Mouse (Mus musculus) heart, embryonic 14.5 days (tissue): ENCODE data around the gene 4930563M21Rik. TPM values are rescaled to one million over a fixed set of nuclear protein-coding genes. Genes with fewer than 3 reads are reported as not detected.
"Not testable (repeated sequence)": the region's sequence is repeated elsewhere in the genome, so short reads cannot be mapped to it uniquely, and the experiment has no call there.

Source experiments
- ATAC-seq: fragments of 200-750 bp; cut with Nextera tagmentation; 2 replicates; pipeline ENCODE4 v1.8.0; 2017; ENCODE audit warnings: low read depth, moderate TSS enrichment; ENCODE audit not compliant: insufficient number of reproducible peaks, insufficient read depth, low FRiP score
- H3K27ac ChIP-seq, 2 experiments: fragments of 200-500 bp in 1 of 2; fragments of 300-500 bp in 1 of 2; sonication (generic) in 1 of 2; replicated peaks in 1 of 2; 2 replicates each; pipeline ENCODE4 v1.5.1; 2012 to 2014; ENCODE audit warnings: low read depth in 2 of 2, low read length in 2 of 2, control low read depth in 1 of 2, mild to moderate bottlenecking in 1 of 2, mixed read lengths in 1 of 2; ENCODE audit not compliant: control insufficient read depth in 1 of 2, insufficient read depth in 1 of 2
- H3K27me3 ChIP-seq: fragments of 300-500 bp; sonication (generic); 2 replicates; pipeline ENCODE4 v1.6.1; 2014; ENCODE audit warnings: mild to moderate bottlenecking, low read length, control low read depth; ENCODE audit not compliant: control insufficient read depth, insufficient read depth
- H3K36me3 ChIP-seq: fragments of 300-500 bp; sonication (generic); 2 replicates; pipeline ENCODE4 v1.6.1; 2014; ENCODE audit warnings: mild to moderate bottlenecking, control low read depth, low read length, mixed read lengths; ENCODE audit not compliant: control insufficient read depth, insufficient read depth
- H3K4me1 ChIP-seq, 2 experiments: fragments of 200-500 bp in 1 of 2; fragments of 300-500 bp in 1 of 2; sonication (generic) in 1 of 2; 2 replicates each; pipeline ENCODE4 v1.6.1; 2012 to 2014; ENCODE audit warnings: low read length in 2 of 2, control low read depth in 1 of 2, mixed read lengths in 1 of 2; ENCODE audit not compliant: control insufficient read depth in 2 of 2, insufficient read depth in 2 of 2
- H3K4me2 ChIP-seq: fragments of 300-500 bp; sonication (generic); 2 replicates; pipeline ENCODE4 v1.6.1; 2014; ENCODE audit warnings: mild to moderate bottlenecking, low read length
- H3K4me3 ChIP-seq, 2 experiments: fragments of 200-500 bp in 1 of 2; fragments of 300-500 bp in 1 of 2; sonication (generic) in 1 of 2; 2 replicates each; pipeline ENCODE4 v1.5.1; 2012 to 2014; ENCODE audit warnings: low read length in 2 of 2, mild to moderate bottlenecking in 2 of 2, control low read depth in 1 of 2, low read depth in 1 of 2, moderate library complexity in 1 of 2; ENCODE audit not compliant: control insufficient read depth in 1 of 2, insufficient read depth in 1 of 2
- H3K9ac ChIP-seq: fragments of 300-500 bp; sonication (generic); 2 replicates; pipeline ENCODE4 v1.6.1; 2014; ENCODE audit warnings: mild to moderate bottlenecking, low read length
- H3K9me3 ChIP-seq: fragments of 300-500 bp; sonication (generic); 2 replicates; pipeline ENCODE4 v1.6.1; 2016; ENCODE audit warnings: low read length, control low read depth; ENCODE audit not compliant: control insufficient read depth
- WGBS: fragments of 180-500 bp; shearing (Covaris S2); extraction: QIAGEN DNeasy Blood & Tissue Kit; methylation state at CpG from one replicate; pipeline ENCODE4 v1.1.7; 2014; 5-methylcytosine and 5-hydroxymethylcytosine counted together
- polyA plus RNA-seq: library from polyadenylated mRNA; unstranded; fragments of >200 nt; fragmentation: Nextera tagmentation; extraction: Ambion mirVana; gene quantifications from 2 replicates; pipeline ENCODE4 v1.2.1, GENCODE M21; 2014

Gene 4930563M21Rik
- polyA plus RNA-seq, 1 experiment from 2014 or later = not detected

DNA sequence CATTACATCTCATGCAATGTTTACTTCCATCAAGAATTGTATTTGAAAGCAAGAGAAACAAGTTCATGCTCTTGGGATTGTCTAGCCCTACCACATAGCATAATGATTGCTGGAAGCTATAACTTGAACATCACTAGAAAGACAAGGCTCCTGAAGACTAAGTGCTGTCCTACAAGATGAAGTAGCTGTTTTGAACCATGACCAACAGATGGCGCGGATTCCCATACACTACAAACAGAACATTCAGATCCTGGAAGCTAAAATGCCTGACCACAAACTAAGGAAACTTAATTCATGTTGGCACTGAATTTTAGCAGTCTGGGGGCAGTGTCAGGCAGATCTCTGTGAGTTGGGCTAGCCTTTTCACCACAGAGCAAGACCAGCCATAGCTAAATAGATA lies 14.4 kb upstream of the 4930563M21Rik start:
- Histone ChIP-seq H3K27me3 (no peaks in the 10 kb centered on the region), H3K9ac (no peak overlapping the region), H3K36me3 (no peaks in the 10 kb centered on the region), H3K4me2 (no peak overlapping the region), H3K9me3 (no peaks in the 10 kb centered on the region), H3K27ac (no peak overlapping the region), H3K4me1 (no peaks in the 10 kb centered on the region), H3K4me3 (no peak overlapping the region)
- WGBS = 47% methylated on average over 2 of the region's 2 CpGs
- no peak for ATAC-seq

DNA sequence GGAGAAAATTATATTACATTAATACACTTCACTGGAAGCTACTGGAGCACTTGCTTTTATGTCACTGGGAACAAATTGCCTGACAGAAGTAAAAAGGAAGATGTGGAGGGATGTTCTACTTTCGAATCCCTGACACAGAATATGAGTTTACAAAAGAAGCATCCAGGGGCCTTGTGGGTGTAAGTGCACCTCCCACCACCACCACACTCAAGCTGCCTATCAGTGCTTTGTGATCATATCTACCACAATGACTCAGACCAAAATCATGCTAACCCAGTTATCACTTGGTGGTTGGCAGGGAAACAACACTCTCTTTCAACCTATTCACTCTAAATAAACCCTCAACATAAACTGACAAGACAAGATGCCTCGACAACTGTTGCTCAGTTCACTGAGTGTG lies 5.7 kb downstream of the 4930563M21Rik start:
- not testable (repeated sequence) for ATAC-seq, H3K27ac ChIP-seq, H3K4me3 ChIP-seq, H3K4me2 ChIP-seq, H3K36me3 ChIP-seq, H3K9me3 ChIP-seq, H3K4me1 ChIP-seq, H3K27me3 ChIP-seq, H3K9ac ChIP-seq
- no CpG with 5 or more reads among the region's 2 CpGs for WGBS

DNA sequence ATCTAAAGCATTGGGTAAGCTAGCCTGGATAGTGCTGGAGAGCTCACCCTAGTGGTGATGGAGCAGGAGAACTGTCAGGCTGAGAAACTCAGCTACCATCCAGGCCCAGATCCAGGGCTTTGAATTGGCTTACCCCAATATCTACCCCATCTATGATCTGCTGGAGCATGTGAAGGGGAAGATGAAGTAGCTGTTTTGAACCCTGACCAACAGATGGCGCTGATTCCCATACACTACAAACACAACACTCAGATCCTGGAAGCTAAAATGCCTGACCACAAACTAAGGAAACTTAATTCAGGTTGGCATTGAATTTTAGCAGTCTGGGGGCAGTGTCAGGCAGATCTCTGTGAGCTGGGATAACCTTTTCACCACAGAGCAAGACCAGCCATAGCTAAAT lies 63.5 kb downstream of the 4930563M21Rik start:
- H3K36me3 ChIP-seq = no peaks in the 10 kb centered on the region
- H3K4me1 ChIP-seq = no peaks in the 10 kb centered on the region
- ATAC-seq = no peak
- H3K27me3 ChIP-seq = no peaks in the 10 kb centered on the region
- WGBS = 35% methylated on average over 1 of the region's 1 CpGs
- no peaks in the 10 kb centered on the region for H3K9me3 ChIP-seq
- H3K27ac ChIP-seq = no peak overlapping the region
- no peak overlapping the region for H3K9ac ChIP-seq
- no peak overlapping the region for H3K4me2 ChIP-seq
- H3K4me3 ChIP-seq = no peak overlapping the region

DNA sequence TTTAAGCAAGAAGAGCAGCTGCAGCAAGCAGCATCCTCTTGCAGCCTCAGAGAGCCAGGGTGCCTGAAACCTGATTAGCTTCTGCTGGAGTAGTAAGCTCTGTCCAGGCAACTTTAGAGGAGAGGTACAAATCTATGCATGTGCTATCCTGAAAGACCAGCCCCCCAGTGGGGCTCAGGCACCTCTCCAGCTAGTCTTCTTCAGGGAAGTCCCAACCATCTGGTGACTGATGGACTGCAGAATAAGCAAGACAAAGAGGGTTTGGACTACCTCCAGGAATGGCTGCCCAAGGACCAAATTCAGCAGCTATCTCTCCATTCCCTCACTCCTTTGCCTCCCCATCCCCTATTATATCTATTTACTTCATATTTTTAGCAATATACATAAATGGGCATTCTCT lies 69.0 kb downstream of the 4930563M21Rik start:
- H3K36me3 ChIP-seq = no peaks in the 10 kb centered on the region
- no peak overlapping the region for H3K27ac ChIP-seq
- no peaks in the 10 kb centered on the region for H3K27me3 ChIP-seq
- no peak overlapping the region for H3K9ac ChIP-seq
- no peak overlapping the region for H3K4me2 ChIP-seq
- no peaks in the 10 kb centered on the region for H3K9me3 ChIP-seq
- no peak for ATAC-seq
- H3K4me1 ChIP-seq = peaks cover 0 to 13% of the 10 kb centered on the region in 2 experiments; a peak in 1 of 4 replicates
- no peak overlapping the region for H3K4me3 ChIP-seq

DNA sequence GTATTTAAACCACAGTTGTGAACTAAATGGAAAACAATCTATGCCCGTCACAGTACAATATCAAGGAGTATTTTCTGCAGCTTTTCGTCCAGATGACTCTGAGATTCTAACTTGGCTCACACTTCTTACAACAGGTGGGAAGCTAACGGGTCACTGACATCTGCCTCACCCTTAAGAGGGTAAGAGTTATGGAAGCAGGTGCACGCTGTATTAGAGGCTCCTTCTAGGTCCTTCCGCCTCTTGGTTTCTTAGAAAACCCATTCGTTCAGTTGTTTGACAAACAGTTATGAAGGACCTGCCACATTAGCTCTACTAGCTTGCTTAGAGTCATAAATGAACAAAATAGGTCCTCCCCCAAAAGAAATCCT lies 71.7 kb downstream of the 4930563M21Rik start:
- Histone ChIP-seq H3K4me3 (peak overlapping the region; percentile 64 to 71), H3K9me3 (no peaks in the 10 kb centered on the region), H3K4me2 (peak overlapping the region; percentile 74), H3K27ac (peak overlapping the region in 1 of 2 experiments; percentile 59; a peak in 1 of 4 replicates), H3K9ac (peak overlapping the region; percentile 78), H3K36me3 (no peaks in the 10 kb centered on the region), H3K27me3 (no peaks in the 10 kb centered on the region), H3K4me1 (peaks cover 0 to 13% of the 10 kb centered on the region in 2 experiments; a peak in 1 of 4 replicates)
- 52% methylated on average over 6 of the region's 6 CpGs for WGBS
- ATAC-seq = no peak

DNA sequence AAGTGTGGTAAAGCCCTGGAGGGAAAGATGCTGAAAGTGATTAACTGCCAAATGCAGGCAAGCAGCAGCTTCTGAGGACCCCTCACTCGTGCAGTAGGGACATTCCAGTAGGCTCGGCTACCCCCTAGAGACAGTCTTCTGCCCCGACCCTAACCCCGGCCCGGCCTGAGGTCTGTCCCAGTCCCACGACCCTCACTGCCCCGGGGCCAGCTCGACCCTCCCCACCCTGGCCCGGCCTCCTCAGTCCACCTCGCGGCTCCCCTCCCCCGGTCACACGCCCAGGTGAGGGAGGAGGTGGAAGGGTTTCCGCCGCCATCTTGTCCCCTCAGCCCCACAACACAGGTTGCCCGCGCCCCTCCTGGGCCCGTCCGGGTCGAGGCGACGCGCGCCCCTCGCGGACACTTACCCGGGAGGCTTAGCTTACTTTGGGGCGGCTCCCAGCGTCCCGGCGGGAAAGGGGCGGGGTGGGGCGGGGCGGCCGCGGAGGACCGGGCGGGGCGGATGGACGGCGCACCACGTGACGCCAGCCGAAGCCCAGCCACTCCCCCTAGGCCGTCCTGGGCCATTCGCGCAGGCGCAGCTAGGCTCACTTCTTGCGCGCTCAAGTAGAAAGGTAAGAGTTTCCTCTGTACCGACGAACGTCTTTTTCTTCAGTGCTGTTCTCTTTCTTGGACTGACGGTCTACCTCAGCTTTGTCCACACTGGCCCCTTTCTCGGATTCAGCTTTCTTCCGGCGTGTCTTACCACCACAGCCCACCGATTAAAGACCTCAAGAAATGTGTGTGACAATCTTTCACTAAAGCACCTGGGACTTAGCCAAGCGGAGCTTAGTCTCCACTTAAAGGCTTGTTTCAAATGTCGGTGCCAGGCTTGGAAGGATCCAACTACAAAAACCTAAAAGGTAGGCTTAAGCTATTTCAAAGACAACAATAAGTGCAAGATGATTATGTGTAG lies 72.4 kb downstream of the 4930563M21Rik start, which contains the start of gene Scaper:
Gene Scaper (minus strand): TSS at position 456 of the 954 bp plus-strand sequence.
- Histone ChIP-seq H3K27ac (peak within 1 kb of the TSS; percentile 70 to 77), H3K4me3 (peak within 1 kb of the TSS; percentile 64 to 71), H3K9me3 (no peaks in the 10 kb centered on the region), H3K4me1 (peaks cover 0 to 13% of the 10 kb centered on the region in 2 experiments; a peak in 1 of 4 replicates), H3K36me3 (no peaks in the 10 kb centered on the region), H3K27me3 (no peaks in the 10 kb centered on the region), H3K9ac (peak within 1 kb of the TSS; percentile 78), H3K4me2 (peak within 1 kb of the TSS; percentile 74)
- under 1% methylated on average over 58 of the region's 60 CpGs for WGBS
- peak; percentile 99 for ATAC-seq

DNA sequence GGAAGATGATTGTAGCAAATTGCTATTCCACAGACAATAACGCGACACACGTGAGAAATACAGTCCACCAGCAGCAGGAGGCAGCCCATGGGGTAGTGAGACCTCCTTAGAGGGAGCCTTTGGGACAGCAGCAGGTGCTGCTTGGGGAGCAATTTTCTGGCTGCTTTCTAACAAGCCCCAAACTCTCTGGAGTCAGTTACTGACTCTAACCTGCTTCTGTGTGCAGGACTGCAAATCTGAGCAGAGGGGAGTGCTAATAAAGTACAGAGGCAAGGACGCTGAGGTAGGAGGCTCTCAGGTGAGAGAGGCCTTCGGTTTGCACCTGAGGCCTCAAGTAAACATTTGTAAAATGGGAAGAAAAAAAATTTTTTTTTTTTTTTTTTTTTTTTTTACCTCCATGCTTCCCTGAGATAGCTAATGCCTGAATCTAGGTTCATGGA lies 73.1 kb downstream of the 4930563M21Rik start:
- peak overlapping the region; percentile 74 for H3K4me2 ChIP-seq
- H3K27ac ChIP-seq = peak overlapping the region; percentile 10 to 70
- no peak for ATAC-seq
- H3K9me3 ChIP-seq = no peaks in the 10 kb centered on the region
- H3K36me3 ChIP-seq = no peaks in the 10 kb centered on the region
- peaks cover 0 to 13% of the 10 kb centered on the region in 2 experiments; a peak in 1 of 4 replicates for H3K4me1 ChIP-seq
- 51% methylated on average over 5 of the region's 5 CpGs for WGBS
- H3K9ac ChIP-seq = peak overlapping the region; percentile 78
- H3K4me3 ChIP-seq = peak overlapping the region; percentile 64 to 71
- H3K27me3 ChIP-seq = no peaks in the 10 kb centered on the region
